Mouse (Mus musculus) brain, embryonic 14.5 days (tissue): ENCODE results near the gene Anxa11.
"Not testable (repeated sequence)": the region's sequence is repeated elsewhere in the genome, so short reads cannot be mapped to it uniquely, and the experiment has no call there.

Source experiments
- CTCF ChIP-seq: fragments of 200-500 bp; IDR thresholded peaks from 2 replicates; pipeline ENCODE4 v1.5.1; 2012; ENCODE audit warnings: inconsistent platforms, mild to moderate bottlenecking, moderate library complexity, borderline replicate concordance; ENCODE audit not compliant: insufficient read depth, insufficient read length; ENCODE audit errors: extremely low read depth
- POLR2A ChIP-seq: fragments of 200-500 bp; IDR thresholded peaks from 2 replicates; pipeline ENCODE4 v1.6.1; 2012; ENCODE audit warnings: mild to moderate bottlenecking, inconsistent platforms, borderline replicate concordance; ENCODE audit not compliant: poor library complexity, insufficient read depth, insufficient read length, severe bottlenecking; ENCODE audit errors: extremely low read depth

- not testable (repeated sequence) for TF ChIP-seq CTCF, POLR2A
These were observed 52.6 kb downstream of the Anxa11 start for GRCm38 (mm10) chr14:25894566-25894965.
